Mouse (Mus musculus): ENCODE measurements around the gene Dcdc2b.

Gene Dcdc2b

GRCm38 (mm10) chr4:129576863-129577491, 37.1 kb downstream of the Dcdc2b start:
- DNase-seq = peak; percentile 84

GRCm38 (mm10) chr4:129575171-129575844, 38.7 kb downstream of the Dcdc2b start:
- DNase-seq = no peak

DNA sequence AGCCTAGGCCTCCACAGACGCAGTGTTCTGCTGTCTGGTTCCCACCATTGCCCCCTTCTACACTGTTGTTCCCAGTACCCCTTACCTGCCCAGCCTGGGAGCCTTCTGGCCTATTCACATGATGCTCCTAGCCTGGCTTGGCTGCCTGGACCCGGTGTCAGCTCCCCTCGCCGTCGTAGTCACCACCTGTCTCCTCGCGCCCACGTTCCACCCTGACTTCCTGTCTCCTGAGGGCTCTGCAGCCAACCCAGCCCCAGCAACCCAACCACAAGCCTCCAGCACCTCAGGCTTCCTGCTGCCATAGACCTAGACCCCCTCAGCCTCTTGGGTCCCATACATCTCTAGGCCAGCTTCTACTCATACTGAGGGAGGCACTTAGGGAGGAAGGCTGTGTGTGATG, 40.6 kb downstream of the Dcdc2b start, which contains the start of gene Lck:
Gene Lck, minus strand, starts transcription at position 212 of the 400 bp plus-strand sequence.
- DNase-seq = no peak

GRCm38 (mm10) chr4:129573093-129573370, 41.0 kb downstream of the Dcdc2b start:
- no peak for DNase-seq

- DNase-seq = no peak
Observed at GRCm38 (mm10) chr4:129572236-129573092, 41.6 kb downstream of the Dcdc2b start.

DNA sequence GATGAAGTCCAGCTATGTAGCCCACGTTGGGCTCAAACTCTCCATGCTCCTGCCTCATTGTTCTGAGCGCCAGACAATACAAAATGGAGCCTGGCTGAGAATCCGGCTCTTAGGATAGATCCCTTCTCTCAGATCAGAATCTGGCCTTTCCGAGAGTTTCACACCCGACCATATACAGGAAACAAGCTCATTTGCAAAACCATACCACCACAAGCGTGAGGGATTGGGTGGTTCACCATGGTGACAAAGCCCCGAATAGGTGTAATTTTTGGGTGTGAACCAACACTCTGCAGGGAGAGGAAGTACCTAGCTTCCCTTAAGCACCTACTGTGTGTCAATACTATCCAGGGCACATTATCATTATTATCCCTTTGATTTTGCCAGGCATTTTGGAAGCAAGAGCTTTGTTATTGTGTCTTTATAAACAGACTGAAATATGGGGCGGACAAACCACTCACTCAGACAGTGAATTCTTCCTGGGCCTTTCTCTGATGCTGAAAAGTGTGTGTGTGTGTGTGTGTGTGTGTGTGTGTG, 42.4 kb downstream of the Dcdc2b start:
- DNase-seq = no peak

GRCm38 (mm10) chr4:129570028-129570427, 44.0 kb downstream of the Dcdc2b start:
- no peak for DNase-seq

GRCm38 (mm10) chr4:129568366-129568765, 45.7 kb downstream of the Dcdc2b start:
- no peak for DNase-seq

- DNase-seq = no peak
Observed at GRCm38 (mm10) chr4:129565139-129565538, 48.9 kb downstream of the Dcdc2b start.

DNA sequence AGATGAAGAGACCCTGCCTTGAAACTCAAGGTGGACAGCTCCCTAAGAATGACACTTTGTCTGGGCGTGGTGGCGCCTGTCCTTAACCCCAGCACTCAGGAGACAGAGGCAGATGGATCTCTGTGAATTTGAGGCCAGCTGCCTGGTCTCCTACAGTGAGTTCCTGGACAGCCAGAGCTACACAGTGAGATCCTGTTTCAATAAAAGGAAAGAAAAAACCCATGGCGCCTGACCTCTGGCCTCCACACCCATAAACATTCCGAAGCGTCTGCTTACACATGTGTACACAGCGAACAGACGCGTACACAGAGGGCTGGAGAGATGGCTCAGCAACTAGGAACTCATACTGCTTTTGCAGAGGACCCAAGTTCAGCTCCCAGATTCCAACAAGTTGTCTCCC, 50.3 kb downstream of the Dcdc2b start:
- DNase-seq = no peak

- DNase-seq = no peak
Observed at GRCm38 (mm10) chr4:129561184-129561583, 52.9 kb downstream of the Dcdc2b start.
